ENCODE assay signal across 14 mouse cellular contexts in genomic region chr3:93581687-93582086, GRCm38 (mm10).
"Had no signal": no experiment of that assay in that cellular context is flagged by ENCODE, and none has a peak within 500 bp of the region (broad histone marks: within the 10 kb centered on the region; RNA-seq: fewer than 3 reads in every experiment).

No protein-coding gene starts in this region.

- H3K4me2 ChIP-seq: liver, embryonic 13.5 days; lung, embryonic 15.5 days; midbrain, embryonic 11.5 days; midbrain, embryonic 15.5 days; neural tube, embryonic 12.5 days had no signal

- H3K4me3 ChIP-seq: left cerebral cortex, adult 2 months; liver, embryonic 13.5 days; lung, embryonic 15.5 days; megakaryocyte, embryonic 14.5 days; midbrain, embryonic 15.5 days; neural tube, embryonic 12.5 days had no signal

- ATAC-seq: liver, postnatal 0 days; midbrain, embryonic 15.5 days had no signal

- H3K27me3 ChIP-seq: liver, embryonic 13.5 days; lung, embryonic 15.5 days; midbrain, embryonic 15.5 days; neural tube, embryonic 12.5 days had no signal

- DNase-seq: kidney, adult 8-10 months; kidney, postnatal 25 days; liver; liver, embryonic 13.5 days; liver, postnatal 0 days; lung, postnatal 14 days; spleen, adult 18-20 months had no signal

- H3K9ac ChIP-seq: liver, embryonic 13.5 days; liver, postnatal 0 days; lung, embryonic 15.5 days; midbrain, embryonic 15.5 days; neural tube, embryonic 12.5 days had no signal

- H3K9me3 ChIP-seq: liver, embryonic 13.5 days; lung, embryonic 15.5 days; megakaryocyte, embryonic 14.5 days; midbrain, embryonic 15.5 days; neural tube, embryonic 12.5 days had no signal

- H3K27ac ChIP-seq: left cerebral cortex, adult 2 months; liver, embryonic 13.5 days; lung, embryonic 15.5 days; macrophage; midbrain, embryonic 15.5 days; neural tube, embryonic 12.5 days had no signal

- H3K36me3 ChIP-seq: liver, embryonic 13.5 days; lung, embryonic 15.5 days; midbrain, embryonic 15.5 days; neural tube, embryonic 12.5 days had no signal

- H3K4me1 ChIP-seq: liver, embryonic 13.5 days; lung, embryonic 15.5 days; megakaryocyte, embryonic 14.5 days; midbrain, embryonic 15.5 days; neural tube, embryonic 12.5 days had no signal
